Mouse (Mus musculus) neural tube, embryonic 14.5 days (tissue): ENCODE results near the gene Rmi1. TPM values are rescaled to one million over a fixed set of nuclear protein-coding genes. Genes with fewer than 3 reads are reported as not detected.

Experiments
- ATAC-seq: fragments of 200-750 bp; cut with Nextera tagmentation; 2 replicates; pipeline ENCODE4 v1.8.0; 2017; ENCODE audit warnings: low read depth, mild to moderate bottlenecking, moderate TSS enrichment, moderate library complexity
- H3K27ac ChIP-seq: fragments of 300-500 bp; sonication (generic); 2 replicates; pipeline ENCODE4 v1.5.1; 2014; ENCODE audit warnings: low read depth, mild to moderate bottlenecking, control low read depth, low read length, moderate library complexity, mixed read lengths
- H3K27me3 ChIP-seq: fragments of 300-500 bp; sonication (generic); 2 replicates; pipeline ENCODE4 v1.6.1; 2014; ENCODE audit warnings: low read length; ENCODE audit not compliant: control insufficient read depth, insufficient read depth
- H3K36me3 ChIP-seq: fragments of 300-500 bp; sonication (generic); 2 replicates; pipeline ENCODE4 v1.6.1; 2014; ENCODE audit warnings: low read length, mixed read lengths; ENCODE audit not compliant: control insufficient read depth, insufficient read depth
- H3K4me1 ChIP-seq: fragments of 300-500 bp; sonication (generic); 2 replicates; pipeline ENCODE4 v1.6.1; 2014; ENCODE audit warnings: low read length; ENCODE audit not compliant: control insufficient read depth, insufficient read depth
- H3K4me2 ChIP-seq: fragments of 300-500 bp; sonication (generic); 2 replicates; pipeline ENCODE4 v1.6.1; 2014; ENCODE audit warnings: mild to moderate bottlenecking, low read depth, low read length, control low read depth
- H3K4me3 ChIP-seq: fragments of 300-500 bp; sonication (generic); 2 replicates; pipeline ENCODE4 v1.5.1; 2014; ENCODE audit warnings: low read depth, low read length, control low read depth, mixed read lengths
- H3K9ac ChIP-seq: fragments of 300-500 bp; sonication (generic); replicated peaks from 2 replicates; pipeline ENCODE4 v1.6.1; 2014; ENCODE audit warnings: low read depth, mild to moderate bottlenecking, control low read depth, low read length, mixed read lengths
- H3K9me3 ChIP-seq: fragments of 300-500 bp; sonication (generic); 2 replicates; pipeline ENCODE4 v1.6.1; 2016; ENCODE audit warnings: low read length; ENCODE audit not compliant: control insufficient read depth
- WGBS: fragments of 180-500 bp; shearing (Covaris S2); extraction: QIAGEN DNeasy Blood & Tissue Kit; methylation state at CpG from one replicate; pipeline ENCODE4 v1.1.7; 2014; 5-methylcytosine and 5-hydroxymethylcytosine counted together
- polyA plus RNA-seq: library from polyadenylated mRNA; unstranded; fragments of >200 nt; fragmentation: Nextera tagmentation; extraction: Ambion mirVana; gene quantifications from 2 replicates; pipeline ENCODE4 v1.2.1, GENCODE M21; 2014

Gene Rmi1
- polyA plus RNA-seq, 1 experiment from 2014 or later, result 27.3 TPM

DNA sequence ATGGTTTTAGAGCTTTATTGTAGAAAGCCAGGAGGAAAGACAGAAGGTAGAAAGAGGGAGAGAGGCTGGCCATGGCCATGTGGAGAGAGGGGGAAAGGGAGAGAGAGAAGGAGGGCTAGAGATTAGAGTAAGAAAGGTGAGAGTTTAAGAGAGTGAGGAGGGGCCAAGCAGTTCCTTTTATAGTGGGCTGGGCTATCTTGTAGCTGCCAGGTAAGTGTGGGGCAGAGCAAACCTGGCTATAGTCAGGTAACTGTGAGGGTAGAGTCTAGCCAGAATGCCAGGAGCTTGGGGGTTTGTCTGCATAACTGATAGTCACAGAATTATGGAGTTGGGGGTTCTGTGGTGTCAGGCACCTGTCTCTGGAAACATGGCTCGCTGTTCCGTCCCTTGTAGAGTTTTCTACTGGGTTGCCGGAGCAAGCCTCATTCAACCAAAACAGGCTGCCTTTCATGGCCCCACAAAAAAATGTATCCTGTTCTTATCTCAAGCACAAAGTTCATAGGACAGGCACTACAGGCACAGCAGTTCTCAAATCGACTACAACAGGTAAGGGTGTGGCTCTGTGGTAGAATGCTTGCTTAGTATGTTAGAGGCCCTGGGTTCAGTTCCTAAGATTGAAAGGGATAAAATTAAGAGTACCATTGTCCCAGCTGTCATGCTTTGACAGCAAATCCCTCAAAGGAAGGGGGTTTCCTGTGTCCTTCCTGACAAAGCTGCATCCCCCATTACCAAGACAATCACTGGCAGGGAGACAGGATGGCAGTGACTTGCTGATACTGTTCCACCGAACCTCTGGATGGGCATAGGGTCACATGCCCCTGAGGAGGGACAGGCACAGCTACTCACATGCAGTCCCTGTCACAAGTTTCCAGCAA lies 29.5 kb upstream of the Rmi1 start:
- WGBS, result 89% methylated on average over 5 of the region's 5 CpGs
- Histone ChIP-seq H3K9me3 (no peaks in the 10 kb centered on the region), H3K36me3 (no peaks in the 10 kb centered on the region), H3K9ac (no peak overlapping the region), H3K4me3 (no peak overlapping the region), H3K27ac (no peak overlapping the region), H3K4me2 (no peak overlapping the region), H3K27me3 (no peaks in the 10 kb centered on the region), H3K4me1 (no peaks in the 10 kb centered on the region)
- no peak for ATAC-seq

DNA sequence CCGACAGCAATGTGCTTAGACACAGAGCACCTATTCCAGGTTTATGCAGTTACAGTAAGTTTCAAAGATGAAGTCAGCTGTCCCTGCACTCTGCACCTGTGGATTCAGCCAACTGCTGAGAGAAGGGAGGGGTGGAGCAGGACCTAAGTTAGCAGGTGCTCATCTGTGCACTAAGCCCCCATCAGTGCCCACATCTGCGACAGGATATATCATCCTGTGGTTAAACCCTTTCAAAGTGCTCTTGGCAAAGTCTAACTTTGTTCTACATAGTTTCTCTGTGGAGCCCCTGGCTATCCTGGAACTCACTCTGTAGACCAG lies 28.9 kb upstream of the Rmi1 start:
- no peak overlapping the region for H3K4me3 ChIP-seq
- no peaks in the 10 kb centered on the region for H3K27me3 ChIP-seq
- no peaks in the 10 kb centered on the region for H3K36me3 ChIP-seq
- H3K9ac ChIP-seq, result no peak overlapping the region
- no peak overlapping the region for H3K4me2 ChIP-seq
- H3K9me3 ChIP-seq, result no peaks in the 10 kb centered on the region
- WGBS, result 96% methylated on average over 2 of the region's 2 CpGs
- no peaks in the 10 kb centered on the region for H3K4me1 ChIP-seq
- no peak for ATAC-seq
- H3K27ac ChIP-seq, result no peak overlapping the region

- Histone ChIP-seq H3K4me3 (peak overlapping the region; percentile 73), H3K27ac (no peak overlapping the region), H3K4me2 (peak overlapping the region; percentile 91), H3K9me3 (no peaks in the 10 kb centered on the region; the same call in 1 of the 2 replicates), H3K9ac (peak overlapping the region; percentile 78), H3K4me1 (0 out of 2 replicates have a peak, but pooled peaks cover 4% of the 10 kb centered on the region), H3K27me3 (no peaks in the 10 kb centered on the region), H3K36me3 (peaks cover 16% of the 10 kb centered on the region)
- 55% methylated on average over 11 of the region's 11 CpGs for WGBS
- peak; percentile 35; the same call in 1 of the 2 replicates for ATAC-seq
Observed at GRCm38 (mm10) chr13:58384371-58384770, 17.7 kb upstream of the Rmi1 start.

GRCm38 (mm10) chr13:58384779-58385546 lies 17.1 kb upstream of the Rmi1 start, which contains the start of gene 2210016F16Rik:
Gene 2210016F16Rik, minus strand, starts transcription at chr13:58385225.
- no peaks in the 10 kb centered on the region for H3K27me3 ChIP-seq
- peak; percentile 73 for ATAC-seq
- WGBS, result 4% methylated on average over 80 of the region's 80 CpGs
- peak within 1 kb of the TSS; percentile 73 for H3K4me3 ChIP-seq
- H3K4me2 ChIP-seq, result peak within 1 kb of the TSS; percentile 91
- H3K4me1 ChIP-seq, result 0 out of 2 replicates have a peak, but pooled peaks cover 4% of the 10 kb centered on the region
- no peaks in the 10 kb centered on the region; the same call in 1 of the 2 replicates for H3K9me3 ChIP-seq
- H3K27ac ChIP-seq, result no peak within 1 kb of the TSS
- H3K36me3 ChIP-seq, result peaks cover 16% of the 10 kb centered on the region
- peak within 1 kb of the TSS; percentile 78 for H3K9ac ChIP-seq

DNA sequence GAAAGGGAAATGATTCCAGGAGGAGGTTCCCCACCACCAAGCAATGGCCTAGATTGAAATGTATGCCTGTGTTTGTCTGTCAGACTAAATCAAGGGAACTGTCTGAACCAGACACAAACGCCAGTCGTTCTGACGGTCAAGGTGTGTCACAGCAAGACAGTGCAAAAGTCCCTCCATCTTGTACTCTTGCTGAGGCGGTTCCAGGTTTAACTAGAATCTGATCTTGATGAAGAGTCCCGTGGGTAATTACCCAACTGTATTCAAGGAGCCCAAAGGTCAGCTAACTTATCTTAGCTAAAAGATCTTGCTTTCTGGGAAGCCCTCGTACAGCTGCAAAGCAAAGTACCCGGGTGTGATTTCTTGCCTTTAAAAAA lies 16.5 kb upstream of the Rmi1 start:
- H3K4me2 ChIP-seq, result peak overlapping the region; percentile 91
- H3K27ac ChIP-seq, result no peak overlapping the region
- ATAC-seq, result 0 out of 2 replicates have a peak, but pooled peaks have one; percentile 2
- H3K9ac ChIP-seq, result peak overlapping the region; percentile 78; the same call in 1 of the 2 replicates
- peaks cover 17% of the 10 kb centered on the region for H3K36me3 ChIP-seq
- no peaks in the 10 kb centered on the region; the same call in 1 of the 2 replicates for H3K9me3 ChIP-seq
- 88% methylated on average over 7 of the region's 7 CpGs for WGBS
- no peaks in the 10 kb centered on the region for H3K27me3 ChIP-seq
- H3K4me1 ChIP-seq, result 0 out of 2 replicates have a peak, but pooled peaks cover 4% of the 10 kb centered on the region
- peak overlapping the region; percentile 73 for H3K4me3 ChIP-seq

- no peak overlapping the region for H3K27ac ChIP-seq
- H3K4me2 ChIP-seq, result no peak overlapping the region
- no peak overlapping the region for H3K4me3 ChIP-seq
- ATAC-seq, result no peak
- H3K4me1 ChIP-seq, result 0 out of 2 replicates have a peak, but pooled peaks cover 4% of the 10 kb centered on the region
- no peaks in the 10 kb centered on the region for H3K9me3 ChIP-seq
- no peaks in the 10 kb centered on the region for H3K27me3 ChIP-seq
- 13% methylated on average over 7 of the region's 7 CpGs for WGBS
- peaks cover 14% of the 10 kb centered on the region for H3K36me3 ChIP-seq
- no peak overlapping the region for H3K9ac ChIP-seq
Observed at GRCm38 (mm10) chr13:58387948-58388347, 14.1 kb upstream of the Rmi1 start.

DNA sequence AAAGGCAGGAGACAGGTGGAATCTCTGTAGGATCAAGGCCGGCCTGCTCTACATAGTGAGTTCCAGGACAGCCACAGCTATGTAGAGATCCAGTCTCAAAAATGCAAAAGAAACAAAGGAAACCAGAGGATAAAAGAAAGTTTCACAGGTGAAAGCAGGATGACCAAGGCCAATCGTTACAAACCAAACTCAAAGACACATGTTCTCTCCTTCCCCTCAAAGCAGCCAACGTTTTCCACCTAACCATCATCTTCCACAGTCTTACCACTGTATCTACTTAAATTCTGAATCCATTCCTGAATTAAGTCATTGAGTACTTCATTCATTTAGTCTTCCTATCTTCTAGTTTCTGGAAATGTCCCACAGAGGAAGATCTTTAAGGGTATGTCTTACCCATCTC lies 13.7 kb upstream of the Rmi1 start:
- H3K9ac ChIP-seq, result no peak overlapping the region
- WGBS, result 57% methylated on average over 3 of the region's 3 CpGs
- H3K27ac ChIP-seq, result no peak overlapping the region
- no peaks in the 10 kb centered on the region for H3K27me3 ChIP-seq
- peaks cover 14% of the 10 kb centered on the region for H3K36me3 ChIP-seq
- H3K4me2 ChIP-seq, result no peak overlapping the region
- H3K4me3 ChIP-seq, result no peak overlapping the region
- ATAC-seq, result no peak
- H3K4me1 ChIP-seq, result 0 out of 2 replicates have a peak, but pooled peaks cover 4% of the 10 kb centered on the region
- no peaks in the 10 kb centered on the region for H3K9me3 ChIP-seq

DNA sequence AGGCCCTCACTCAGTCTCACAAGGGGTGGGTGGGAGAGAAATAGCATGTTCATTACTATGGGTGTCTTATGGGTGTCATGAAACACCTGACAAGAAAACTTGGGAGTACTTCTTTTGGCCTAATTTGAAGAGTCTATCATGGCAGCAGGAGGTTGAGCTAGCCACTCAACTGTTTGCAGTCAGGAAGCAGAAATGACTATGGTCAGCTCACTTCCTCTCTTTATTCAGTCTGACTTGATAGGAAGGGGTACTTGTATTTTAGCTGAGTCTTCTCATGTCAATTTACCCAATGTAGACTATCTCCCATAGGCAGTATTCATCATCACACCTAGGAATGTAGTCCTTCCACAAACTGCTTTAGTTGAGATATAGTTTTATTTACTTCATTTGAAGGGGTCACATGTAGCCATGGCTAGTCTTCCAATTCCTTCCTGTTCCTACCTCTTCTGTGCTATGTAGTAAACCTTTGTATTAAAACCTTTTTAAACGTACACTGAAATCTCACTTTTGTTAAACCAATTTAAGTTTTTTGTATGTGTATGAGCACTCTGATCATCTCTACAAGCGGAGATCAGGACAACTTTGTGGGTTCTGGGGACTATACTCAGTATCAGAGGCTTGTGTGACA lies 12.6 kb upstream of the Rmi1 start:
- H3K9ac ChIP-seq, result no peak overlapping the region
- no peak overlapping the region for H3K27ac ChIP-seq
- ATAC-seq, result no peak
- no peak overlapping the region for H3K4me3 ChIP-seq
- peaks cover 24% of the 10 kb centered on the region for H3K36me3 ChIP-seq
- 79% methylated on average over 2 of the region's 2 CpGs for WGBS
- H3K9me3 ChIP-seq, result no peaks in the 10 kb centered on the region
- H3K4me1 ChIP-seq, result no peaks in the 10 kb centered on the region
- H3K4me2 ChIP-seq, result no peak overlapping the region
- H3K27me3 ChIP-seq, result no peaks in the 10 kb centered on the region
